Mouse (Mus musculus) G1E (cell line): ENCODE data around the gene Egln2.

ENCODE experiments used
- CTCF ChIP-seq: IDR thresholded peaks from 2 replicates; pipeline ENCODE4 v1.5.1; 2012; ENCODE audit warnings: low read depth, low read length, inconsistent platforms, mixed read lengths
- GATA1 ChIP-seq: IDR thresholded peaks from 2 replicates; pipeline ENCODE4 v1.6.1; 2012; ENCODE audit warnings: borderline replicate concordance, low read length, inconsistent platforms, mixed read lengths
- TAL1 ChIP-seq: conservative IDR thresholded peaks from 2 replicates; pipeline ENCODE4 v1.6.1; 2012; ENCODE audit warnings: low read depth, low read length, inconsistent platforms, mixed read lengths

DNA sequence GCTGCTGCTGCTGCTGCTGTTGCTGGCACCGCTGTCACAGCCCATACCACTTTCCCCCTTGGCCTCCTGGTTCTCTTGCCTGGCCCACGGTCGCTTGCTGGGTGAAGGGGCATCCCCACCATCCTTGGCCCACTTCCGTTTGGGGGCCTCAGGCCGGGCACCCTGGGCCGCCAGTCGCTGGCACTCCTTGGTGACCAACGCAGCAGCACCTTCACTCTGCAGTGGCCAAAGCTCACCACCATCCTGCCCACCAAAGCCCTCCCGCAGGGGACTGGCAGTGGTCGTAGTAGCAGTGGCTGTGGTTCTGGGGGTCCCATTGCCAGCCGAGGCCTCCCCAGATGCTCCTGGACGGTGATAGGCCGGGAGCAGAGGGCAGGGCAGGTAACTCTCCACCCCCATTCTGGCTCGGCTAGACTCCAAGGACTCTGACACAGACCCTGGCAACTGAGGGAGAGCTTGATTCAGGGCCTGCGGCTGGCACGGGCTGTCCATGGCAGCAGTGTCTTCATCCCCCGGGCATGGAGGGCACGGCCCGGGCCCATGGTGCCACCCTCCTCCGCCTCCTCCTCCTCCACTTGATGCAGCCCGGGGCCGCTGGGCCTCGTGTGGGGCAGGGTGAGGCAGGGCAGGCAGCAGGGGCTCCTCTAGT, 1.5 kb downstream of the Egln2 start:
- TF ChIP-seq CTCF (no peak), TAL1 (no peak), GATA1 (no peak)
